Mouse (Mus musculus) brown adipose tissue, adult 24 weeks (tissue): ENCODE measurements at regions not wholly inside any gene's neighbourhood (a gene's known extent, or its start where the extent isn't known, plus 50 kb on each side); places are given as distances from the start of the nearest gene placed in this dataset.

ENCODE experiments used
- H3K27ac ChIP-seq: fragments of 200-500 bp; replicated peaks from 2 replicates; pipeline ENCODE4 v1.5.1; 2012; ENCODE audit warnings: low read depth, mild to moderate bottlenecking, low read length
- H3K4me1 ChIP-seq: fragments of 200-500 bp; 2 replicates; pipeline ENCODE4 v1.6.1; 2012; ENCODE audit warnings: low read length, mixed read lengths; ENCODE audit not compliant: control insufficient read depth, insufficient read depth, insufficient read length
- H3K4me3 ChIP-seq: fragments of 200-500 bp; 2 replicates; pipeline ENCODE4 v1.5.1; 2012; ENCODE audit warnings: low read depth, mild to moderate bottlenecking, low read length, moderate library complexity; ENCODE audit not compliant: insufficient read depth

- H3K4me3 ChIP-seq = no peak overlapping the region
- H3K4me1 ChIP-seq = no peaks in the 10 kb centered on the region
- H3K27ac ChIP-seq = no peak overlapping the region
These were observed 336.0 kb downstream of the Foxa2 start for GRCm38 (mm10) chr2:147710593-147711265.

GRCm38 (mm10) chr2:147709799-147710198, 337.0 kb downstream of the Foxa2 start:
- Histone ChIP-seq H3K27ac (no peak overlapping the region), H3K4me3 (no peak overlapping the region), H3K4me1 (no peaks in the 10 kb centered on the region)

- Histone ChIP-seq H3K4me3 (no peak overlapping the region), H3K4me1 (no peaks in the 10 kb centered on the region), H3K27ac (no peak overlapping the region)
These were observed 339.6 kb downstream of the Foxa2 start for GRCm38 (mm10) chr2:147707156-147707555.

- H3K4me1 ChIP-seq = no peaks in the 10 kb centered on the region
- H3K4me3 ChIP-seq = no peak overlapping the region
- no peak overlapping the region for H3K27ac ChIP-seq
These were observed 342.3 kb downstream of the Pax1 start for GRCm38 (mm10) chr2:147703981-147704380.

- Histone ChIP-seq H3K4me1 (no peaks in the 10 kb centered on the region), H3K27ac (no peak overlapping the region), H3K4me3 (no peak overlapping the region)
These were observed 340.8 kb downstream of the Pax1 start for GRCm38 (mm10) chr2:147702330-147703063.

- no peak overlapping the region for H3K27ac ChIP-seq
- no peak overlapping the region for H3K4me3 ChIP-seq
- H3K4me1 ChIP-seq = no peaks in the 10 kb centered on the region
These were observed 337.9 kb downstream of the Pax1 start for GRCm38 (mm10) chr2:147699524-147700081.

- no peak overlapping the region for H3K4me3 ChIP-seq
- H3K27ac ChIP-seq = no peak overlapping the region
- H3K4me1 ChIP-seq = no peaks in the 10 kb centered on the region
These were observed 330.2 kb downstream of the Pax1 start for GRCm38 (mm10) chr2:147691896-147692295.

- H3K4me3 ChIP-seq = no peak overlapping the region
- H3K27ac ChIP-seq = no peak overlapping the region
- H3K4me1 ChIP-seq = no peaks in the 10 kb centered on the region
These were observed 328.9 kb downstream of the Pax1 start for GRCm38 (mm10) chr2:147690506-147691208.

- Histone ChIP-seq H3K4me1 (no peaks in the 10 kb centered on the region), H3K4me3 (no peak overlapping the region), H3K27ac (no peak overlapping the region)
These were observed 327.0 kb downstream of the Pax1 start for GRCm38 (mm10) chr2:147688742-147689141.

GRCm38 (mm10) chr2:147656667-147657066, 294.9 kb downstream of the Pax1 start:
- Histone ChIP-seq H3K27ac (no peak overlapping the region), H3K4me1 (no peaks in the 10 kb centered on the region), H3K4me3 (no peak overlapping the region)

- no peak overlapping the region for H3K27ac ChIP-seq
- no peaks in the 10 kb centered on the region for H3K4me1 ChIP-seq
- no peak overlapping the region for H3K4me3 ChIP-seq
These were observed 288.5 kb downstream of the Pax1 start for GRCm38 (mm10) chr2:147650229-147650628.

- no peaks in the 10 kb centered on the region for H3K4me1 ChIP-seq
- no peak overlapping the region for H3K4me3 ChIP-seq
- no peak overlapping the region for H3K27ac ChIP-seq
These were observed 286.2 kb downstream of the Pax1 start for GRCm38 (mm10) chr2:147647972-147648371.

GRCm38 (mm10) chr2:147647506-147647905, 285.8 kb downstream of the Pax1 start:
- no peaks in the 10 kb centered on the region for H3K4me1 ChIP-seq
- no peak overlapping the region for H3K4me3 ChIP-seq
- H3K27ac ChIP-seq = no peak overlapping the region

GRCm38 (mm10) chr2:147637882-147638281, 276.2 kb downstream of the Pax1 start:
- Histone ChIP-seq H3K4me3 (no peak overlapping the region), H3K27ac (no peak overlapping the region), H3K4me1 (no peaks in the 10 kb centered on the region)

GRCm38 (mm10) chr2:147632737-147633136, 271.0 kb downstream of the Pax1 start:
- no peaks in the 10 kb centered on the region for H3K4me1 ChIP-seq
- H3K27ac ChIP-seq = no peak overlapping the region
- no peak overlapping the region for H3K4me3 ChIP-seq
